8 mouse cellular contexts compared by ENCODE assay signal in genomic region chrX:95444776-95445111, GRCm38 (mm10). TPM values are rescaled to one million over a fixed set of nuclear protein-coding genes. Genes with fewer than 3 reads are reported as not detected.
DNase-seq lines count a peak whose midpoint lies in the region; ATAC-seq lines count a peak whose summit lies in the region.

Amer1 (minus strand) TSS chrX:95444872.

- 20% methylated on average over 19 of the region's 19 CpGs for WGBS in hindbrain, embryonic 13.5 days

- ATAC-seq in hindbrain, embryonic 13.5 days (ENCODE audit: low FRiP score), result peak; percentile 98

- H3K4me3 ChIP-seq in hindbrain, embryonic 13.5 days, result peak within 1 kb of the TSS; percentile 55

- peak; percentile 93 for DNase-seq in Muller cell, postnatal 12 days (ENCODE audit: inconsistent ontology term)
- peak; percentile 92 for DNase-seq in cerebellum, adult 9-11 months
- DNase-seq in frontal cortex, postnatal 10 days (ENCODE audit: low spot score in 2 of 2), result peak; percentile 82 to 85
- DNase-seq in layer of hippocampus, postnatal 25 days (ENCODE audit: extremely low spot score in 1 of 2, low spot score in 1 of 2), result peak; percentile 75 to 81
- DNase-seq in lung, postnatal 25 days (ENCODE audit: low spot score), result peak; percentile 95
- peak; percentile 88 for DNase-seq in retina, embryonic 14.5 days (ENCODE audit: low spot score)
- peak; percentile 90 for DNase-seq in thymus, postnatal 4 days

- H3K27ac ChIP-seq in hindbrain, embryonic 13.5 days, result peak within 1 kb of the TSS; percentile 87

- H3K9ac ChIP-seq in hindbrain, embryonic 13.5 days, result peak within 1 kb of the TSS; percentile 76

- no peaks in the 10 kb centered on the region for H3K36me3 ChIP-seq in hindbrain, embryonic 13.5 days

- no peaks in the 10 kb centered on the region for H3K9me3 ChIP-seq in hindbrain, embryonic 13.5 days

- peak within 1 kb of the TSS; percentile 66 for H3K4me2 ChIP-seq in hindbrain, embryonic 13.5 days

- H3K4me1 ChIP-seq in hindbrain, embryonic 13.5 days (replicated peaks), result peaks cover 20% of the 10 kb centered on the region

- no peaks in the 10 kb centered on the region for H3K27me3 ChIP-seq in hindbrain, embryonic 13.5 days

RNA-seq across cellular contexts. Expression of gene Amer1, which starts in this region (rescaled TPM):
- 11.7 and 13.1 TPM in 2 replicates for polyA plus RNA-seq in hindbrain, embryonic 13.5 days (2015; fragmentation: Nextera tagmentation; extraction: Ambion mirVana)
- total RNA-seq in layer of hippocampus, postnatal 25 days (2021), result 1 to 10 TPM; 5.6 to 6.3 TPM

Comparison
In these comparisons a context has a peak if more than half of its experiments do, and no peak if none do; other contexts are left out.
1. Peak in every context shown above with its lines: DNase-seq, ATAC-seq, H3K4me3 ChIP-seq and H3K27ac ChIP-seq.